Mouse (Mus musculus) thymus, postnatal 36 days (tissue): ENCODE measurements around the gene Atxn1.

Experiments
- DNase-seq, 2 experiments: peaks; one replicate each; pipeline ENCODE4 v3.0.0; 2022; ENCODE audit warnings: mixed read lengths in 2 of 2

Gene Atxn1

GRCm38 (mm10) chr13:45859081-45859709 is 105.6 kb downstream of the Atxn1 start:
- DNase-seq: no peak

GRCm38 (mm10) chr13:45857416-45857815 is 107.4 kb downstream of the Atxn1 start:
- DNase-seq: no peak

- DNase-seq: no peak
These were observed 110.3 kb downstream of the Atxn1 start for GRCm38 (mm10) chr13:45854531-45854930.

GRCm38 (mm10) chr13:45853691-45854090 is 111.1 kb downstream of the Atxn1 start:
- DNase-seq: no peak

- DNase-seq: no peak
These were observed 112.5 kb downstream of the Atxn1 start for GRCm38 (mm10) chr13:45852288-45852687.

GRCm38 (mm10) chr13:45851746-45852145 is 113.1 kb downstream of the Atxn1 start:
- no peak for DNase-seq

- DNase-seq: no peak
These were observed 113.7 kb downstream of the Atxn1 start for GRCm38 (mm10) chr13:45851156-45851555.

GRCm38 (mm10) chr13:45850181-45850974 is 114.4 kb downstream of the Atxn1 start:
- no peak for DNase-seq

GRCm38 (mm10) chr13:45849145-45850023 is 115.4 kb downstream of the Atxn1 start:
- no peak for DNase-seq

GRCm38 (mm10) chr13:45842511-45843055 is 122.2 kb downstream of the Atxn1 start:
- DNase-seq: no peak

GRCm38 (mm10) chr13:45839901-45840300 is 124.9 kb downstream of the Atxn1 start:
- no peak for DNase-seq

- DNase-seq: no peak
These were observed 127.1 kb downstream of the Atxn1 start for GRCm38 (mm10) chr13:45837609-45838220.

GRCm38 (mm10) chr13:45836377-45837054 is 128.3 kb downstream of the Atxn1 start:
- no peak for DNase-seq

GRCm38 (mm10) chr13:45834300-45834699 is 130.5 kb downstream of the Atxn1 start:
- peak; percentile 15 to 30 for DNase-seq

GRCm38 (mm10) chr13:45832695-45833350 is 132.0 kb downstream of the Atxn1 start:
- no peak for DNase-seq

GRCm38 (mm10) chr13:45829341-45829936 is 135.4 kb downstream of the Atxn1 start:
- DNase-seq: no peak

- DNase-seq: no peak
These were observed 136.8 kb downstream of the Atxn1 start for GRCm38 (mm10) chr13:45828035-45828434.

- DNase-seq: no peak
These were observed 137.2 kb downstream of the Atxn1 start for GRCm38 (mm10) chr13:45827619-45828018.

- no peak for DNase-seq
These were observed 137.7 kb downstream of the Atxn1 start for GRCm38 (mm10) chr13:45827046-45827596.

- no peak for DNase-seq
These were observed 142.3 kb downstream of the Atxn1 start for GRCm38 (mm10) chr13:45822491-45822829.
